In genomic region chr11:11934808-11935207, GRCm38 (mm10) we compare ENCODE assay signal across 27 mouse cellular contexts. TPM values are rescaled to one million over a fixed set of nuclear protein-coding genes. Genes with fewer than 3 reads are reported as not detected.
DNase-seq lines count a peak whose midpoint lies in the region; ATAC-seq and TF ChIP-seq lines count a peak whose summit lies in the region.
"Had no signal": no experiment of that assay in that cellular context is flagged by ENCODE, and none has a peak within 500 bp of the region (broad histone marks: within the 10 kb centered on the region; RNA-seq: fewer than 3 reads in every experiment).

No protein-coding gene starts in this region.

- peaks cover 39% of the 10 kb centered on the region for H3K27me3 ChIP-seq in forebrain, embryonic 10.5 days (ENCODE audit: poor library complexity, severe bottlenecking)
- peaks cover 16% of the 10 kb centered on the region for H3K27me3 ChIP-seq in forebrain, embryonic 12.5 days
- no peaks in the 10 kb centered on the region for H3K27me3 ChIP-seq in heart, embryonic 13.5 days (replicated peaks)
- H3K27me3 ChIP-seq in lung, embryonic 15.5 days: no peaks in the 10 kb centered on the region
- H3K27me3 ChIP-seq: midbrain, embryonic 12.5 days; Patski had no signal

- H3K4me2 ChIP-seq in forebrain, embryonic 12.5 days: no peak overlapping the region
- H3K4me2 ChIP-seq in heart, embryonic 13.5 days: no peak overlapping the region
- no peak overlapping the region for H3K4me2 ChIP-seq in lung, embryonic 15.5 days
- H3K4me2 ChIP-seq: hindbrain, embryonic 14.5 days; lung, embryonic 14.5 days; midbrain, embryonic 12.5 days had no signal

- TF ChIP-seq POLR2A in lung, adult 2 months (IDR thresholded peaks at IDR 0.05; ENCODE audit: borderline replicate concordance, extremely low read depth, low read depth, low read length): no peak

- peaks cover 11% of the 10 kb centered on the region for H3K4me1 ChIP-seq in forebrain, embryonic 10.5 days
- H3K4me1 ChIP-seq in forebrain, embryonic 12.5 days: no peaks in the 10 kb centered on the region
- peaks cover 59% of the 10 kb centered on the region for H3K4me1 ChIP-seq in heart, embryonic 13.5 days
- H3K4me1 ChIP-seq in lung, embryonic 15.5 days: peaks cover 12% of the 10 kb centered on the region; the same call in 1 of the 2 replicates
- no peaks in the 10 kb centered on the region for H3K4me1 ChIP-seq in lung, adult 2 months (ENCODE audit: control insufficient read depth, insufficient read depth, low read length)
- H3K4me1 ChIP-seq: midbrain, embryonic 12.5 days had no signal

- peak; percentile 11 for DNase-seq in forebrain, embryonic 10.5 days (ENCODE audit: extremely low spot score, low spot score)
- DNase-seq in heart, postnatal 4 days: no peak
- DNase-seq in lung, adult 2 months: no peak
- DNase-seq in adrenal gland, adult 2 months: no peak
- DNase-seq: adrenal gland, postnatal 25 days; cerebellum, adult 11-12 months; cerebellum, adult 9-11 months; embryo, embryonic 11 days; gastrocnemius, postnatal 14 days; kidney, adult 9 months; kidney, postnatal 10 days; layer of hippocampus, postnatal 36 days; left cerebral cortex, postnatal 4 days; liver; lung, embryonic 14.5 days; thymus, adult 2 months; thymus, postnatal 36 days had no signal

- H3K9me3 ChIP-seq in forebrain, embryonic 10.5 days: no peaks in the 10 kb centered on the region
- H3K9me3 ChIP-seq in forebrain, embryonic 12.5 days: no peaks in the 10 kb centered on the region
- H3K9me3 ChIP-seq in heart, embryonic 13.5 days: no peaks in the 10 kb centered on the region
- no peaks in the 10 kb centered on the region for H3K9me3 ChIP-seq in lung, embryonic 15.5 days
- H3K9me3 ChIP-seq: midbrain, embryonic 12.5 days had no signal

- whole genome bisulfite sequencing in forebrain, embryonic 10.5 days: 92% methylated on average over 8 of the region's 8 CpGs
- WGBS in forebrain, embryonic 12.5 days: 90% methylated on average over 8 of the region's 8 CpGs
- 78% methylated on average over 8 of the region's 8 CpGs for whole genome bisulfite sequencing in heart, embryonic 13.5 days
- 65% methylated on average over 8 of the region's 8 CpGs for WGBS in lung, embryonic 15.5 days
- 60% methylated on average over 8 of the region's 8 CpGs for WGBS in lung, adult 2 months

- H3K36me3 ChIP-seq in forebrain, embryonic 10.5 days (replicated peaks): peaks cover 99% of the 10 kb centered on the region
- peaks cover 75% of the 10 kb centered on the region for H3K36me3 ChIP-seq in forebrain, embryonic 12.5 days (replicated peaks)
- H3K36me3 ChIP-seq in heart, embryonic 13.5 days: peaks cover 97% of the 10 kb centered on the region
- peaks cover 88% of the 10 kb centered on the region for H3K36me3 ChIP-seq in lung, embryonic 15.5 days

- H3K9ac ChIP-seq in forebrain, embryonic 12.5 days: no peak overlapping the region
- no peak overlapping the region; the same call in 1 of the 2 replicates for H3K9ac ChIP-seq in heart, embryonic 13.5 days
- H3K9ac ChIP-seq in lung, embryonic 15.5 days: no peak overlapping the region
- H3K9ac ChIP-seq: hindbrain, embryonic 14.5 days; liver, embryonic 14.5 days; lung, embryonic 14.5 days; midbrain, embryonic 12.5 days had no signal

- H3K4me3 ChIP-seq in forebrain, embryonic 10.5 days: no peak overlapping the region
- H3K4me3 ChIP-seq in forebrain, embryonic 12.5 days (replicated peaks): no peak overlapping the region
- H3K4me3 ChIP-seq in heart, embryonic 13.5 days: no peak overlapping the region
- no peak overlapping the region for H3K4me3 ChIP-seq in lung, embryonic 15.5 days
- H3K4me3 ChIP-seq in lung, adult 2 months (replicated peaks; ENCODE audit: extremely low read depth, low read depth, low read length): no peak overlapping the region
- H3K4me3 ChIP-seq: midbrain, embryonic 12.5 days had no signal

- no peak for TF ChIP-seq CTCF in lung, adult 2 months (IDR thresholded peaks at IDR 0.05; ENCODE audit: insufficient read depth, low read length)

- ATAC-seq in forebrain, embryonic 12.5 days (ENCODE audit: low FRiP score): no peak
- ATAC-seq in heart, embryonic 13.5 days (ENCODE audit: extremely low read depth, insufficient number of reproducible peaks, low FRiP score, low TSS enrichment): no peak
- ATAC-seq in lung, embryonic 15.5 days (ENCODE audit: borderline replicate concordance, extremely low read depth, low FRiP score, low TSS enrichment): no peak
- ATAC-seq: forebrain, embryonic 14.5 days; intestine, postnatal 0 days; Patski had no signal

- H3K27ac ChIP-seq in forebrain, embryonic 10.5 days: no peak overlapping the region
- no peak overlapping the region for H3K27ac ChIP-seq in forebrain, embryonic 12.5 days
- H3K27ac ChIP-seq in heart, embryonic 13.5 days (replicated peaks): peak overlapping the region; percentile 65
- peak overlapping the region; percentile 31; the same call in 1 of the 2 replicates for H3K27ac ChIP-seq in lung, embryonic 15.5 days
- H3K27ac ChIP-seq: hindbrain, embryonic 14.5 days; liver, embryonic 14.5 days; midbrain, embryonic 12.5 days had no signal

RNA-seq across cellular contexts. Expression of gene Ddc, which starts 36.9 kb away (rescaled TPM):
- polyA plus RNA-seq in forebrain, embryonic 10.5 days (2016; fragmentation: Nextera tagmentation; extraction: Ambion mirVana): 5.1 and 6.0 TPM in 2 replicates
- 7.3 and 7.7 TPM in 2 replicates for polyA plus RNA-seq in forebrain, embryonic 12.5 days (2016; fragmentation: Nextera tagmentation; extraction: Ambion mirVana)
- polyA plus RNA-seq in heart, embryonic 13.5 days (2015; fragmentation: Nextera tagmentation; extraction: Ambion mirVana): 64.6 and 78.2 TPM in 2 replicates
- total RNA-seq in heart, postnatal 4 days (2021): 10 to 100 TPM; 44.6 to 51.4 TPM
- polyA plus RNA-seq in lung, embryonic 15.5 days (2015; fragmentation: Nextera tagmentation; extraction: Ambion mirVana): 15.4 and 16.4 TPM in 2 replicates
- 1.5 and 3.6 TPM in 2 replicates for polyA plus RNA-seq in lung, adult 2 months (2012; rRNA removed)
- total RNA-seq in adrenal gland, adult 2 months (2021): 10 to 100 TPM; 46.1 to 86.5 TPM
- 11.0 and 13.5 TPM in 2 replicates for polyA plus RNA-seq in adrenal gland, adult 2 months (2012; rRNA removed)
- total RNA-seq: megakaryocyte progenitor cell, adult 5-6 weeks had no signal

Comparison
In these comparisons a context has a peak if more than half of its experiments do, and no peak if none do; other contexts are left out.
1. H3K27ac ChIP-seq: peak in heart, embryonic 13.5 days (single experiment) and lung, embryonic 15.5 days (single experiment); none in forebrain, embryonic 10.5 days (single experiment) and forebrain, embryonic 12.5 days (single experiment).